Mouse (Mus musculus) left cerebral cortex, postnatal 10 days (tissue): ENCODE measurements around the gene Myl3. TPM values are rescaled to one million over a fixed set of nuclear protein-coding genes. Genes with fewer than 3 reads are reported as not detected.

Experiments used
- DNase-seq, 2 experiments: peaks; one replicate each; pipeline ENCODE4 v3.0.0; 2021 to 2022; ENCODE audit warnings: low spot score in 2 of 2, mixed read lengths in 1 of 2; ENCODE audit errors: extremely low spot score in 1 of 2
- intact Hi-C: fragments of 180-260 bp; cut with DNase I; formaldehyde crosslinking; loops from one replicate; pipeline ENCODE4 v1.15.1; 2025
- total RNA-seq, 2 experiments: library from RNA; stranded (reverse); gene quantifications; 2 replicates each; pipeline ENCODE4 v1.2.3; 2021

The Myl3 gene
- total RNA-seq, 2 experiments from 2014 or later: 0.39 to 0.56 TPM

GRCm38 (mm10) chr9:110750404-110751187, 8.9 kb downstream of the Myl3 start:
- intact Hi-C loops: no loop called here
- no peak for DNase-seq

GRCm38 (mm10) chr9:110751412-110751811, 9.8 kb downstream of the Myl3 start:
- DNase-seq: no peak
- intact Hi-C loops: no loop called here

GRCm38 (mm10) chr9:110752917-110753435, 11.3 kb downstream of the Myl3 start:
- DNase-seq: no peak

GRCm38 (mm10) chr9:110753773-110754172, 12.1 kb downstream of the Myl3 start:
- DNase-seq: no peak
- intact Hi-C loops: no loop called here

More at GRCm38 (mm10) chr9:110752917-110753435, 11.3 kb downstream of the Myl3 start:
- intact Hi-C loops: no loop called here

- no peak for DNase-seq
- intact Hi-C loops: no loop called here
Measured at GRCm38 (mm10) chr9:110757816-110758215, 16.2 kb downstream of the Myl3 start.

- DNase-seq: peak in 1 of 2 experiments; percentile 83
- intact Hi-C loops: no loop called here
Measured at GRCm38 (mm10) chr9:110758605-110759004, 16.9 kb downstream of the Myl3 start.

GRCm38 (mm10) chr9:110759265-110759664, 17.6 kb downstream of the Myl3 start:
- intact Hi-C loops: no loop called here
- peak in 1 of 2 experiments; percentile 66 for DNase-seq

- intact Hi-C loops: no loop called here
- no peak for DNase-seq
Measured at GRCm38 (mm10) chr9:110760886-110761285, 19.2 kb downstream of the Myl3 start.

- no peak for DNase-seq
- intact Hi-C loops: no loop called here
Measured at GRCm38 (mm10) chr9:110762763-110763162, 21.1 kb downstream of the Myl3 start.

GRCm38 (mm10) chr9:110763405-110763804, 21.7 kb downstream of the Myl3 start:
- intact Hi-C loops: no loop called here
- DNase-seq: no peak

- no peak for DNase-seq
- intact Hi-C loops: loop anchor here (10.0 kb wide), 1 partner anchor 138 kb away; no protein-coding TSS in a partner anchor
Measured at GRCm38 (mm10) chr9:110772336-110772735, 30.7 kb downstream of the Myl3 start.

GRCm38 (mm10) chr9:110774403-110775268, 33.0 kb downstream of the Myl3 start:
- peak in 1 of 2 experiments; percentile 80 for DNase-seq
- intact Hi-C loops: loop anchor here (10.0 kb wide), 1 partner anchor 140 kb away; no protein-coding TSS in a partner anchor

GRCm38 (mm10) chr9:110775269-110776022, 33.8 kb downstream of the Myl3 start:
- no peak for DNase-seq
- intact Hi-C loops: loop anchor here (10.0 kb wide), 1 partner anchor 141 kb away; no protein-coding TSS in a partner anchor

GRCm38 (mm10) chr9:110778100-110778499, 36.4 kb downstream of the Myl3 start:
- intact Hi-C loops: loop anchor here (10.0 kb wide), 1 partner anchor 143 kb away; no protein-coding TSS in a partner anchor
- DNase-seq: no peak

- intact Hi-C loops: loop anchor here (10.0 kb wide), 1 partner anchor 144 kb away; no protein-coding TSS in a partner anchor
- DNase-seq: no peak
Measured at GRCm38 (mm10) chr9:110778559-110778958, 36.9 kb downstream of the Myl3 start.

- intact Hi-C loops: loop anchor here (10.0 kb wide), 1 partner anchor 145 kb away; no protein-coding TSS in a partner anchor
- no peak for DNase-seq
Measured at GRCm38 (mm10) chr9:110779242-110779913, 37.7 kb downstream of the Myl3 start.

GRCm38 (mm10) chr9:110781256-110781721, 39.6 kb downstream of the Myl3 start:
- intact Hi-C loops: loop anchor here (1.0 to 5.0 kb wide), 2 partner anchors 64 to 369 kb away; no protein-coding TSS in a partner anchor

GRCm38 (mm10) chr9:110781731-110782130, 40.1 kb downstream of the Myl3 start:
- intact Hi-C loops: loop anchor here (1.0 to 5.0 kb wide), 2 partner anchors 64 to 369 kb away; no protein-coding TSS in a partner anchor
- DNase-seq: peak; percentile 63 to 93

More at GRCm38 (mm10) chr9:110781256-110781721, 39.6 kb downstream of the Myl3 start:
- peak; percentile 90 to 96 for DNase-seq
